Mouse (Mus musculus) intestine, embryonic 16.5 days (tissue): ENCODE measurements around the gene Grhl3. TPM values are rescaled to one million over a fixed set of nuclear protein-coding genes. Genes with fewer than 3 reads are reported as not detected.

ENCODE experiments used
- ATAC-seq: fragments of 200-750 bp; cut with Nextera tagmentation; 2 replicates; pipeline ENCODE4 v1.8.0; 2017; ENCODE audit warnings: moderate TSS enrichment, moderate library complexity
- H3K27ac ChIP-seq: fragments of 300-500 bp; sonication (generic); 2 replicates; pipeline ENCODE4 v1.5.1; 2014; ENCODE audit warnings: mild to moderate bottlenecking, low read length
- H3K27me3 ChIP-seq: fragments of 300-500 bp; sonication (generic); replicated peaks from 2 replicates; pipeline ENCODE4 v1.6.1; 2014; ENCODE audit warnings: low read length, control low read depth, mixed read lengths; ENCODE audit not compliant: control insufficient read depth, insufficient read depth
- H3K36me3 ChIP-seq: fragments of 300-500 bp; sonication (generic); 2 replicates; pipeline ENCODE4 v1.6.1; 2014; ENCODE audit warnings: low read length, control low read depth; ENCODE audit not compliant: control insufficient read depth, insufficient read depth
- H3K4me1 ChIP-seq: fragments of 300-500 bp; sonication (generic); 2 replicates; pipeline ENCODE4 v1.6.1; 2014; ENCODE audit warnings: low read length, control low read depth, mixed read lengths; ENCODE audit not compliant: control insufficient read depth, insufficient read depth
- H3K4me2 ChIP-seq: fragments of 300-500 bp; sonication (generic); 2 replicates; pipeline ENCODE4 v1.6.1; 2014; ENCODE audit warnings: low read depth, low read length, control low read depth
- H3K4me3 ChIP-seq: fragments of 300-500 bp; sonication (generic); 2 replicates; pipeline ENCODE4 v1.5.1; 2014; ENCODE audit warnings: mild to moderate bottlenecking, low read length
- H3K9ac ChIP-seq: fragments of 300-500 bp; sonication (generic); 2 replicates; pipeline ENCODE4 v1.6.1; 2014; ENCODE audit warnings: low read depth, low read length
- H3K9me3 ChIP-seq: fragments of 300-500 bp; sonication (generic); 2 replicates; pipeline ENCODE4 v1.6.1; 2016; ENCODE audit warnings: low read length, control low read depth; ENCODE audit not compliant: control insufficient read depth
- WGBS: fragments of 180-500 bp; shearing (Covaris S2); extraction: QIAGEN DNeasy Blood & Tissue Kit; methylation state at CpG from one replicate; pipeline ENCODE4 v1.1.7; 2014; 5-methylcytosine and 5-hydroxymethylcytosine counted together
- microRNA-seq: library from miRNA; unstranded; fragments of <30 nt; microRNA quantifications from one replicate; pipeline ENCODE4, GENCODE M21; 2016
- polyA plus RNA-seq: library from polyadenylated mRNA; unstranded; fragments of >200 nt; fragmentation: Nextera tagmentation; extraction: Ambion mirVana; gene quantifications from 2 replicates; pipeline ENCODE4 v1.2.1, GENCODE M21; 2015

The Grhl3 gene
- polyA plus RNA-seq, 1 experiment from 2014 or later: 2.9 TPM

- WGBS: 40% methylated on average over 4 of the region's 4 CpGs
- Histone ChIP-seq H3K4me3 (peak overlapping the region; percentile 81), H3K27me3 (no peaks in the 10 kb centered on the region; the same call in 1 of the 2 replicates), H3K4me1 (peaks cover 11% of the 10 kb centered on the region; the same call in 1 of the 2 replicates), H3K4me2 (peak overlapping the region; percentile 86), H3K9me3 (no peaks in the 10 kb centered on the region), H3K27ac (peak overlapping the region; percentile 53; the same call in 1 of the 2 replicates), H3K36me3 (peaks cover 9% of the 10 kb centered on the region; the same call in 1 of the 2 replicates), H3K9ac (peak overlapping the region; percentile 65)
- ATAC-seq: no peak
Measured at GRCm38 (mm10) chr4:135493271-135493670, 80.2 kb downstream of the Grhl3 start.

Small RNA genes within 50 kb of the gene (microRNA-seq; reads per million reads assigned to microRNA genes)
- not detected for gene Gm25317

Other genes with a start within 250 kb of the Grhl3 start
- gene Srrm1, start 220.3 kb downstream of the Grhl3 start, polyA plus RNA-seq: 152 and 176 TPM in 2 replicates
- gene Ncmap, start 175.4 kb downstream of the Grhl3 start, polyA plus RNA-seq: 6.1 and 7.3 TPM in 2 replicates
- gene Rcan3, start 139.8 kb downstream of the Grhl3 start, polyA plus RNA-seq: 14.1 and 14.5 TPM in 2 replicates
- gene Stpg1, start 78.8 kb downstream of the Grhl3 start, polyA plus RNA-seq: 0.27 and 0.29 TPM in 2 replicates
- 5.2 and 5.6 TPM in 2 replicates for gene Nipal3, start 78.6 kb downstream of the Grhl3 start, polyA plus RNA-seq
- gene Ifnlr1, start 112.7 kb upstream of the Grhl3 start, polyA plus RNA-seq: 4.3 and 5.2 TPM in 2 replicates
- gene Il22ra1, start 154.5 kb upstream of the Grhl3 start, polyA plus RNA-seq: 6.6 and 7.9 TPM in 2 replicates
- gene Myom3, start 186.1 kb upstream of the Grhl3 start, polyA plus RNA-seq: 0.88 and 1.1 TPM in 2 replicates